Mouse (Mus musculus): ENCODE measurements around the gene Olfr433. TPM values are rescaled to one million over a fixed set of nuclear protein-coding genes. Genes with fewer than 3 reads are reported as not detected.

Olfr433 gene
- total and polyA plus RNA-seq, 2 experiments from 2014 or later: not detected

- H3K4me3 ChIP-seq (ENCODE audit: low read depth, low read length): no peak overlapping the region
- H3K27me3 ChIP-seq (ENCODE audit: control insufficient read depth, insufficient read depth, low read length): no peaks in the 10 kb centered on the region
- ATAC-seq (ENCODE audit: insufficient read depth, low read depth) (no peak), DNase-seq (ENCODE audit: low spot score) (no peak)
- no peaks in the 10 kb centered on the region for H3K9me3 ChIP-seq (replicated peaks; ENCODE audit: control insufficient read depth, low read length)
- TF ChIP-seq CTCF (IDR thresholded peaks at IDR 0.05; ENCODE audit: low read depth) (no peak), EP300 (IDR thresholded peaks at IDR 0.05; ENCODE audit: low read depth) (no peak)
- no peak overlapping the region for H3K9ac ChIP-seq (replicated peaks; ENCODE audit: low read depth, low read length)
- no peak overlapping the region for H3K27ac ChIP-seq (ENCODE audit: low read depth)
- 76% methylated on average over 4 of the region's 4 CpGs for WGBS
- H3K36me3 ChIP-seq (replicated peaks; ENCODE audit: control insufficient read depth, insufficient read depth, low read length): no peaks in the 10 kb centered on the region
- H3K4me2 ChIP-seq (ENCODE audit: low read depth, low read length): no peak overlapping the region
- no peaks in the 10 kb centered on the region for H3K4me1 ChIP-seq (ENCODE audit: control insufficient read depth, insufficient read depth)
Measured at GRCm38 (mm10) chr1:174050532-174050931, 10.0 kb downstream of the Olfr433 start.

- Histone ChIP-seq H3K4me3 (ENCODE audit: low read depth, low read length) (no peak overlapping the region), H3K27me3 (ENCODE audit: control insufficient read depth, insufficient read depth, low read length) (no peaks in the 10 kb centered on the region), H3K9ac (replicated peaks; ENCODE audit: low read depth, low read length) (no peak overlapping the region), H3K36me3 (replicated peaks; ENCODE audit: control insufficient read depth, insufficient read depth, low read length) (no peaks in the 10 kb centered on the region), H3K9me3 (replicated peaks; ENCODE audit: control insufficient read depth, low read length) (no peaks in the 10 kb centered on the region), H3K27ac (ENCODE audit: low read depth) (no peak overlapping the region), H3K4me1 (ENCODE audit: control insufficient read depth, insufficient read depth) (no peaks in the 10 kb centered on the region), H3K4me2 (ENCODE audit: low read depth, low read length) (no peak overlapping the region)
- DNase-seq (ENCODE audit: low spot score) (no peak), ATAC-seq (ENCODE audit: insufficient read depth, low read depth) (no peak)
- WGBS: 75% methylated on average over 4 of the region's 4 CpGs
- no peak for TF ChIP-seq CTCF (IDR thresholded peaks at IDR 0.05; ENCODE audit: low read depth)
- TF ChIP-seq EP300 (IDR thresholded peaks at IDR 0.05; ENCODE audit: low read depth): no peak
Measured at GRCm38 (mm10) chr1:174051515-174051914, 11.0 kb downstream of the Olfr433 start.

GRCm38 (mm10) chr1:174051931-174052536 lies 11.5 kb downstream of the Olfr433 start:
- DNase-seq (ENCODE audit: low spot score) (no peak), ATAC-seq (ENCODE audit: insufficient read depth, low read depth) (no peak)
- Histone ChIP-seq H3K27me3 (ENCODE audit: control insufficient read depth, insufficient read depth, low read length) (no peaks in the 10 kb centered on the region), H3K9me3 (replicated peaks; ENCODE audit: control insufficient read depth, low read length) (no peaks in the 10 kb centered on the region), H3K4me2 (ENCODE audit: low read depth, low read length) (no peak overlapping the region), H3K36me3 (replicated peaks; ENCODE audit: control insufficient read depth, insufficient read depth, low read length) (no peaks in the 10 kb centered on the region), H3K27ac (ENCODE audit: low read depth) (no peak overlapping the region), H3K9ac (replicated peaks; ENCODE audit: low read depth, low read length) (no peak overlapping the region), H3K4me1 (ENCODE audit: control insufficient read depth, insufficient read depth) (no peaks in the 10 kb centered on the region), H3K4me3 (ENCODE audit: low read depth, low read length) (no peak overlapping the region)
- TF ChIP-seq EP300 (IDR thresholded peaks at IDR 0.05; ENCODE audit: low read depth) (no peak), CTCF (IDR thresholded peaks at IDR 0.05; ENCODE audit: low read depth) (no peak)
- WGBS: 75% methylated on average over 5 of the region's 5 CpGs

GRCm38 (mm10) chr1:174052981-174053380 lies 12.5 kb downstream of the Olfr433 start:
- 63% methylated on average over 3 of the region's 3 CpGs for WGBS
- Histone ChIP-seq H3K9ac (replicated peaks; ENCODE audit: low read depth, low read length) (no peak overlapping the region), H3K36me3 (replicated peaks; ENCODE audit: control insufficient read depth, insufficient read depth, low read length) (no peaks in the 10 kb centered on the region), H3K4me3 (ENCODE audit: low read depth, low read length) (no peak overlapping the region), H3K9me3 (replicated peaks; ENCODE audit: control insufficient read depth, low read length) (no peaks in the 10 kb centered on the region), H3K4me2 (ENCODE audit: low read depth, low read length) (no peak overlapping the region), H3K4me1 (ENCODE audit: control insufficient read depth, insufficient read depth) (no peaks in the 10 kb centered on the region), H3K27ac (ENCODE audit: low read depth) (no peak overlapping the region), H3K27me3 (ENCODE audit: control insufficient read depth, insufficient read depth, low read length) (no peaks in the 10 kb centered on the region)
- DNase-seq (ENCODE audit: low spot score) (no peak), ATAC-seq (ENCODE audit: insufficient read depth, low read depth) (no peak)
- no peak for TF ChIP-seq CTCF (IDR thresholded peaks at IDR 0.05; ENCODE audit: low read depth)
- TF ChIP-seq EP300 (IDR thresholded peaks at IDR 0.05; ENCODE audit: low read depth): no peak

GRCm38 (mm10) chr1:174055248-174055647 lies 14.7 kb downstream of the Olfr433 start:
- no peaks in the 10 kb centered on the region for H3K36me3 ChIP-seq (replicated peaks; ENCODE audit: control insufficient read depth, insufficient read depth, low read length)
- no peak for DNase-seq (ENCODE audit: low spot score)
- H3K27me3 ChIP-seq (ENCODE audit: control insufficient read depth, insufficient read depth, low read length): no peaks in the 10 kb centered on the region
- H3K9ac ChIP-seq (replicated peaks; ENCODE audit: low read depth, low read length): no peak overlapping the region
- no peak for TF ChIP-seq CTCF (IDR thresholded peaks at IDR 0.05; ENCODE audit: low read depth)
- TF ChIP-seq EP300 (IDR thresholded peaks at IDR 0.05; ENCODE audit: low read depth): no peak
- no peaks in the 10 kb centered on the region for H3K9me3 ChIP-seq (replicated peaks; ENCODE audit: control insufficient read depth, low read length)
- no peak overlapping the region for H3K4me2 ChIP-seq (ENCODE audit: low read depth, low read length)
- no peak for ATAC-seq (ENCODE audit: insufficient read depth, low read depth)
- 73% methylated on average over 2 of the region's 2 CpGs for WGBS
- H3K4me1 ChIP-seq (ENCODE audit: control insufficient read depth, insufficient read depth): no peaks in the 10 kb centered on the region
- H3K4me3 ChIP-seq (ENCODE audit: low read depth, low read length): no peak overlapping the region
- no peak overlapping the region for H3K27ac ChIP-seq (ENCODE audit: low read depth)

GRCm38 (mm10) chr1:174066305-174066704 lies 25.8 kb downstream of the Olfr433 start, which contains the start of gene Olfr430:
Olfr430 (plus strand) TSS chr1:174066605.
- Histone ChIP-seq H3K27me3 (ENCODE audit: control insufficient read depth, insufficient read depth, low read length) (no peaks in the 10 kb centered on the region), H3K9me3 (replicated peaks; ENCODE audit: control insufficient read depth, low read length) (no peaks in the 10 kb centered on the region), H3K27ac (ENCODE audit: low read depth) (no peak within 1 kb of the TSS), H3K4me2 (ENCODE audit: low read depth, low read length) (no peak within 1 kb of the TSS), H3K4me3 (ENCODE audit: low read depth, low read length) (no peak within 1 kb of the TSS), H3K9ac (replicated peaks; ENCODE audit: low read depth, low read length) (no peak within 1 kb of the TSS), H3K36me3 (replicated peaks; ENCODE audit: control insufficient read depth, insufficient read depth, low read length) (no peaks in the 10 kb centered on the region), H3K4me1 (ENCODE audit: control insufficient read depth, insufficient read depth) (no peaks in the 10 kb centered on the region)
- DNase-seq (ENCODE audit: low spot score): no peak
- ATAC-seq (ENCODE audit: insufficient read depth, low read depth): no peak
- TF ChIP-seq EP300 (IDR thresholded peaks at IDR 0.05; ENCODE audit: low read depth) (no peak), CTCF (IDR thresholded peaks at IDR 0.05; ENCODE audit: low read depth) (no peak)
- WGBS: 85% methylated on average over 3 of the region's 3 CpGs

Measured in heart, postnatal 0 days (tissue).